Mouse (Mus musculus) kidney, adult 2 months (tissue): ENCODE measurements at regions not wholly inside any gene's neighbourhood (a gene's known extent, or its start where the extent isn't known, plus 50 kb on each side); places are given as distances from the start of the nearest gene placed in this dataset.

ENCODE experiments used
- CTCF ChIP-seq: fragments of 200-500 bp; conservative IDR thresholded peaks from 2 replicates; pipeline ENCODE4 v1.5.1; 2011; ENCODE audit warnings: low read depth, mild to moderate bottlenecking, control low read depth, low read length, moderate library complexity, mixed read lengths; ENCODE audit not compliant: insufficient read depth, insufficient read length
- POLR2A ChIP-seq: fragments of 200-500 bp; IDR thresholded peaks from one replicate; pipeline ENCODE4 v1.6.1; 2011; ENCODE audit warnings: low read depth, low read length, control low read depth

- TF ChIP-seq CTCF (no peak), POLR2A (no peak)
Measured at GRCm38 (mm10) chr1:128767991-128768390, 175.9 kb upstream of the Cxcr4 start.
